Mouse (Mus musculus) hindbrain, embryonic 11.5 days (tissue): Measurements from ENCODE around the gene Gcdh. TPM values are rescaled to one million over a fixed set of nuclear protein-coding genes. Genes with fewer than 3 reads are reported as not detected.

Experiments
- ATAC-seq: fragments of 200-750 bp; cut with Nextera tagmentation; 2 replicates; pipeline ENCODE4 v1.8.0; 2017; ENCODE audit warnings: mild to moderate bottlenecking, moderate TSS enrichment, moderate library complexity; ENCODE audit not compliant: low FRiP score
- DNase-seq: peaks from one replicate; pipeline ENCODE4 v3.0.0-alpha.2; 2015; ENCODE audit warnings: low spot score
- H3K27ac ChIP-seq: fragments of 300-500 bp; sonication (generic); 2 replicates; pipeline ENCODE4 v1.5.1; 2014; ENCODE audit warnings: mild to moderate bottlenecking, low read depth, low read length
- H3K27me3 ChIP-seq: fragments of 300-500 bp; sonication (generic); 2 replicates; pipeline ENCODE4 v1.6.1; 2014; ENCODE audit warnings: mild to moderate bottlenecking, low read length, moderate library complexity, mixed read lengths; ENCODE audit not compliant: control insufficient read depth, insufficient read depth
- H3K36me3 ChIP-seq: fragments of 300-500 bp; sonication (generic); 2 replicates; pipeline ENCODE4 v1.6.1; 2014; ENCODE audit warnings: mild to moderate bottlenecking, low read length, moderate library complexity, mixed read lengths; ENCODE audit not compliant: control insufficient read depth, insufficient read depth
- H3K4me1 ChIP-seq: fragments of 300-500 bp; sonication (generic); replicated peaks from 2 replicates; pipeline ENCODE4 v1.6.1; 2014; ENCODE audit warnings: low read length, mixed read lengths; ENCODE audit not compliant: control insufficient read depth, insufficient read depth
- H3K4me2 ChIP-seq: fragments of 300-500 bp; sonication (generic); replicated peaks from 2 replicates; pipeline ENCODE4 v1.6.1; 2014; ENCODE audit warnings: mild to moderate bottlenecking, low read depth, low read length
- H3K4me3 ChIP-seq: fragments of 300-500 bp; sonication (generic); 2 replicates; pipeline ENCODE4 v1.5.1; 2014; ENCODE audit warnings: low read depth, low read length
- H3K9ac ChIP-seq: fragments of 300-500 bp; sonication (generic); 2 replicates; pipeline ENCODE4 v1.6.1; 2014; ENCODE audit warnings: low read depth, low read length
- H3K9me3 ChIP-seq: fragments of 300-500 bp; sonication (generic); 2 replicates; pipeline ENCODE4 v1.6.1; 2016; ENCODE audit warnings: low read length; ENCODE audit not compliant: control insufficient read depth
- WGBS: fragments of 180-500 bp; shearing (Covaris S2); extraction: QIAGEN DNeasy Blood & Tissue Kit; methylation state at CpG from one replicate; pipeline ENCODE4 v1.1.7; 2014; 5-methylcytosine and 5-hydroxymethylcytosine counted together
- polyA plus RNA-seq: library from polyadenylated mRNA; unstranded; fragments of >200 nt; fragmentation: Nextera tagmentation; extraction: Ambion mirVana; gene quantifications from 2 replicates; pipeline ENCODE4 v1.2.1, GENCODE M21; 2014

The Gcdh gene
- polyA plus RNA-seq, 1 experiment from 2014 or later, result 29.2 TPM

GRCm38 (mm10) chr8:84913502-84913900 is 19.8 kb upstream of the Gcdh start:
- Histone ChIP-seq H3K4me1 (0 out of 2 replicates have a peak, but pooled peaks cover 7% of the 10 kb centered on the region), H3K9ac (peak overlapping the region; percentile 20; the same call in 1 of the 2 replicates), H3K4me2 (peak overlapping the region; percentile 47), H3K27me3 (peaks cover 63% of the 10 kb centered on the region), H3K27ac (no peak overlapping the region), H3K4me3 (peak overlapping the region; percentile 29; the same call in 1 of the 2 replicates), H3K9me3 (no peaks in the 10 kb centered on the region; the same call in 1 of the 2 replicates), H3K36me3 (0 out of 2 replicates have a peak, but pooled peaks cover 2% of the 10 kb centered on the region)
- no peak for ATAC-seq
- WGBS, result 17% methylated on average over 9 of the region's 9 CpGs
- DNase-seq, result no peak

GRCm38 (mm10) chr8:84912895-84913501 is 19.3 kb upstream of the Gcdh start:
- WGBS, result 2% methylated on average over 55 of the region's 55 CpGs
- H3K9ac ChIP-seq, result peak overlapping the region; percentile 20; the same call in 1 of the 2 replicates

GRCm38 (mm10) chr8:84912391-84912790 is 18.7 kb upstream of the Gcdh start:
- Histone ChIP-seq H3K27me3 (peaks cover 56% of the 10 kb centered on the region), H3K36me3 (0 out of 2 replicates have a peak, but pooled peaks cover 2% of the 10 kb centered on the region), H3K9me3 (no peaks in the 10 kb centered on the region; the same call in 1 of the 2 replicates), H3K4me1 (0 out of 2 replicates have a peak, but pooled peaks cover 7% of the 10 kb centered on the region), H3K4me3 (peak overlapping the region; percentile 29; the same call in 1 of the 2 replicates), H3K27ac (no peak overlapping the region), H3K4me2 (no peak overlapping the region), H3K9ac (no peak overlapping the region)
- ATAC-seq (no peak), DNase-seq (no peak)
- WGBS, result 21% methylated on average over 27 of the region's 27 CpGs

More at GRCm38 (mm10) chr8:84912895-84913501, 19.3 kb upstream of the Gcdh start:
- H3K9me3 ChIP-seq, result no peaks in the 10 kb centered on the region; the same call in 1 of the 2 replicates
- DNase-seq (peak; percentile 61), ATAC-seq (no peak)
- peak overlapping the region; percentile 29 for H3K4me3 ChIP-seq
- H3K4me2 ChIP-seq, result peak overlapping the region; percentile 47
- H3K27ac ChIP-seq, result no peak overlapping the region
- H3K36me3 ChIP-seq, result 0 out of 2 replicates have a peak, but pooled peaks cover 2% of the 10 kb centered on the region
- H3K27me3 ChIP-seq, result peaks cover 62% of the 10 kb centered on the region
- 0 out of 2 replicates have a peak, but pooled peaks cover 7% of the 10 kb centered on the region for H3K4me1 ChIP-seq

GRCm38 (mm10) chr8:84911854-84912253 is 18.1 kb upstream of the Gcdh start:
- Histone ChIP-seq H3K27ac (no peak overlapping the region), H3K27me3 (peaks cover 53% of the 10 kb centered on the region), H3K9ac (no peak overlapping the region), H3K36me3 (0 out of 2 replicates have a peak, but pooled peaks cover 2% of the 10 kb centered on the region), H3K4me3 (no peak overlapping the region), H3K9me3 (no peaks in the 10 kb centered on the region; the same call in 1 of the 2 replicates), H3K4me1 (0 out of 2 replicates have a peak, but pooled peaks cover 7% of the 10 kb centered on the region), H3K4me2 (no peak overlapping the region)
- 75% methylated on average over 9 of the region's 9 CpGs for WGBS
- DNase-seq (no peak), ATAC-seq (no peak)

DNA sequence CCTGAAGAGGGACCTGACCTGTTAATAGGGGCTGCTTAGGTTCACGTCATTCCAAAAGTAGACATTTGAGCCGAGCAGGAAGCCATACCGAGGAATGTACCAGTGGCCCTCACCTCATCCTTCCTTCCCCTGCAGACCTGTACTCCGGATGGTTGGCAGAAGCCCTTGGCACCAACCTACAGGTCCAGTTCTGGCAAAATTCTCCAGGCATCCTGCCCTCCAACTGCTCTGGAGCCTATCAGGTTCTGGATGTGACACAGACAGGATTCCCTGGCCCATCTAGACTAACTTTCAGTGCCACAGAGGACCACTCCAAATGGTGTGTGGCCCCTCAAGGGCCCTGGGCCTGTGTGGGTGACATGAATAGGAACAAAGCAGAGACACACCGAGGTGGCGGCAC is 16.8 kb upstream of the Gcdh start:
- Histone ChIP-seq H3K4me1 (0 out of 2 replicates have a peak, but pooled peaks cover 7% of the 10 kb centered on the region), H3K27ac (no peak overlapping the region), H3K36me3 (0 out of 2 replicates have a peak, but pooled peaks cover 2% of the 10 kb centered on the region), H3K4me2 (no peak overlapping the region), H3K27me3 (peaks cover 48% of the 10 kb centered on the region), H3K9me3 (no peaks in the 10 kb centered on the region; the same call in 1 of the 2 replicates), H3K9ac (no peak overlapping the region), H3K4me3 (no peak overlapping the region)
- 93% methylated on average over 6 of the region's 6 CpGs for WGBS
- ATAC-seq, result no peak
- no peak for DNase-seq

GRCm38 (mm10) chr8:84909949-84910348 is 16.2 kb upstream of the Gcdh start:
- no peaks in the 10 kb centered on the region; the same call in 1 of the 2 replicates for H3K9me3 ChIP-seq
- peaks cover 45% of the 10 kb centered on the region for H3K27me3 ChIP-seq
- 78% methylated on average over 5 of the region's 5 CpGs for WGBS
- no peaks in the 10 kb centered on the region for H3K36me3 ChIP-seq
- 0 out of 2 replicates have a peak, but pooled peaks cover 7% of the 10 kb centered on the region for H3K4me1 ChIP-seq
- no peak overlapping the region for H3K4me2 ChIP-seq
- no peak overlapping the region for H3K27ac ChIP-seq
- ATAC-seq (no peak), DNase-seq (no peak)
- no peak overlapping the region for H3K4me3 ChIP-seq
- no peak overlapping the region for H3K9ac ChIP-seq

DNA sequence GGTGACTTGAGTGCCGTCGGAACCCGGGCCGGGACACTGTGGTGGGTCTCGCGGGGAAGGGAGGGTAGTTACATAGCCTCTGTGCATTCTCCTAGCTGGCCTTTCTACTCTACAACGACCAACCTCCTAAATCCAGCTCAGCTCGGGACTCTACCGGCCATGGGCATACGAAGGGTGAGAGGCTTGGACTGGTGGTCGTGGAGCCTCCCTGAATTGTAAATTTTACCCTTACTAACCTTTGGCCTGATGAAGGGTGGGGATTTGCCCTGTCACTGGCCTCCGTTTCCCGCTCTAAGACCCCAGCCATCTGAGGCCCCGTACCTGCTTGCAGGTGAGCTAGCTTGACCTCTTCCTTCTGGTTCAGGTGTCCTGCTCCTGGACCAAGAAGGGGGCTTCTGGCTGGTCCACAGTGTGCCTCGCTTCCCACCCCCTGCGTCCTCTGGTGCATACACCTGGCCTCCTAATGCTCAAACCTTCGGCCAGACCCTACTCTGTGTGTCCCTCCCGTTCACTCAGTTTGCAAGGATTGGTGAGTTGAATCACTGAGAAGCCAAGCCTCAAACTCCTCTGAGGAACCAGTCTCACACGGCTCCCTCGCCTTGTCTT is 15.5 kb upstream of the Gcdh start:
- peak overlapping the region; percentile 41 for H3K4me3 ChIP-seq
- H3K4me1 ChIP-seq, result 0 out of 2 replicates have a peak, but pooled peaks cover 7% of the 10 kb centered on the region
- H3K36me3 ChIP-seq, result no peaks in the 10 kb centered on the region
- ATAC-seq (0 out of 2 replicates have a peak, but pooled peaks have one; percentile 11), DNase-seq (no peak)
- peaks cover 46% of the 10 kb centered on the region for H3K27me3 ChIP-seq
- 51% methylated on average over 20 of the region's 20 CpGs for WGBS
- peak overlapping the region; percentile 75 for H3K4me2 ChIP-seq
- 0 out of 2 replicates have a peak overlapping the region, but pooled peaks have one; percentile 52 for H3K9ac ChIP-seq
- H3K9me3 ChIP-seq, result no peaks in the 10 kb centered on the region; the same call in 1 of the 2 replicates
- H3K27ac ChIP-seq, result no peak overlapping the region

DNA sequence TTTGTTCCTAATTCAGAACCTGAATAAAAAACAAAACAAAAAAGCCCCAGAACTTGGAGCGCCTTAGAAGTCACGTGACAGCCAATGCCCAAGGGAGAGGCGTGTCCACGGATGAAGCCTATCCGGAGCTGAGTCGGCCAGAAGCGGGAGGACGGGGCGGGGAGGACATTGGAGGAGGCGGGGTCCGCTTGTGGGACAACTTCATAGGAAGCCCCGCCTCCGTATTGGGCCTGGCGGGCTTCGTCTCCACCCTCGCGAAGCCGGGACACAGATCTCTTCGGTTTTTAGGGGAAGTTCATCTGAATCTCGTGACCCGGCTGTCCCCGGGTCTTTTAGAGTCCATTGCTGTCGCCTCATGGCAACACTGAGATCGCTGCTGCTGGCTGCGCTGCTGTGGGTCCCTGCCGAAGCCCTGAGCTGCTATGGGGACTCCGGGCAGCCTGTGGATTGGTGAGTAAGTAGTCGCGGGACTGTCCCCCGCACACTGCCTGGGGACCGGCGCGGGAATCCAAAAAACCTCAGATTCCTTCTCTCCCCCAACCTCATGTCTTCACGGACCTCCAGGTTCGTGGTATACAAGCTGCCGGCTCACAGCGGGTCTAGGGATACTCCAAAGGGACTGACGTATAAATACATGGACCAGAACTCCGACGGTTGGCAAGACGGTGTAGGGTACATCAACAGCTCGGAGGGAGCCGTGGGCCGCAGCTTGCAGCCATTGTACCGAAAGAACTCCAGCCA is 14.9 kb upstream of the Gcdh start, which contains the start of gene Dnase2a:
Gene Dnase2a, plus strand, starts transcription at position 140 of the 741 bp plus-strand sequence.
- no peak within 1 kb of the TSS for H3K27ac ChIP-seq
- peak within 1 kb of the TSS; percentile 52; the same call in 1 of the 2 replicates for H3K9ac ChIP-seq
- H3K9me3 ChIP-seq, result no peaks in the 10 kb centered on the region
- DNase-seq (peak; percentile 95), ATAC-seq (peak; percentile 91)
- H3K36me3 ChIP-seq, result no peaks in the 10 kb centered on the region
- peak within 1 kb of the TSS; percentile 75 for H3K4me2 ChIP-seq
- peak within 1 kb of the TSS; percentile 41 for H3K4me3 ChIP-seq
- H3K27me3 ChIP-seq, result peaks cover 39% of the 10 kb centered on the region
- 0 out of 2 replicates have a peak, but pooled peaks cover 7% of the 10 kb centered on the region for H3K4me1 ChIP-seq
- WGBS, result 1% methylated on average over 45 of the region's 45 CpGs
